Mouse (Mus musculus): ENCODE data around the gene Arhgef17. TPM values are rescaled to one million over a fixed set of nuclear protein-coding genes. Genes with fewer than 3 reads are reported as not detected.
A peak's percentile ranks its signal among the peaks of the same experiment; 100 is the strongest.

Gene Arhgef17
- 11.0 and 11.1 TPM in 2 replicates for polyA plus RNA-seq (2016; fragmentation: Nextera tagmentation; extraction: Ambion mirVana)

DNA sequence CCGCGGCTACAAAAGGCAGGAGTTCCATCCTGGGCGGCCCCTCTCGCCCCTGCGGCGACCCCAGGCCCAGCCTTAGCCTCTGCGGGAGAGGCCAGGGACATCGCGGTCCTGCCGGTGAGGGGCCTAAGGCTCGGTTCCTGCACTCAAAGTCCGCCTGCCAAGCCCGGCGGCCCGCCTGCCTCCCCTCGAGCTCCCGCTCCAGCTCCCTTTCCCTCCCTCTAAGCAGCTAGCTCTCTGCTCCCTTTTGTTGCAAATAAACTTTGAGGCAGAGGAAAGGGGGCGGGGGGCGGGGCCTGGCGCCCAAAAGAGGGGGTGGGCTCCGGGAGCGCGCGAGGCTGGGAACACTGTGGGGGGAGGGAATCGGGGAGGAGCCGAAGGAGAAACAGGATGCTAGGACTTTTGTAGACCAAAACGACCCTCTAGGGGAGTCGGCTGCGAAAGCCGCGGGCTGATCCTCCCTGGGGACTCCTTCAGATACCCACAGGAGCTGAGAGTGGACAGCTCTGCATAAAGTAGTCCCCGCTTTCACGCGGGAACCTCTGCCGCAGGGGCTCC lies at the start of gene Arhgef17:
Gene Arhgef17 (minus strand): TSS at position 182 of the 555 bp plus-strand sequence.
- Histone ChIP-seq H3K36me3 (0 out of 2 replicates have a peak, but pooled peaks cover 3% of the 10 kb centered on the region), H3K4me2 (replicated peaks) (peak within 1 kb of the TSS; percentile 100), H3K4me1 (peaks cover 37% of the 10 kb centered on the region), H3K4me3 (peak within 1 kb of the TSS; percentile 88), H3K9ac (peak within 1 kb of the TSS; percentile 96), H3K27ac (peak within 1 kb of the TSS; percentile 100), H3K9me3 (no peaks in the 10 kb centered on the region), H3K27me3 (no peaks in the 10 kb centered on the region)
- WGBS = under 1% methylated on average over 34 of the region's 35 CpGs
- ATAC-seq (ENCODE audit: insufficient number of reproducible peaks, insufficient read depth, low FRiP score, low TSS enrichment) = peak; percentile 80

DNA sequence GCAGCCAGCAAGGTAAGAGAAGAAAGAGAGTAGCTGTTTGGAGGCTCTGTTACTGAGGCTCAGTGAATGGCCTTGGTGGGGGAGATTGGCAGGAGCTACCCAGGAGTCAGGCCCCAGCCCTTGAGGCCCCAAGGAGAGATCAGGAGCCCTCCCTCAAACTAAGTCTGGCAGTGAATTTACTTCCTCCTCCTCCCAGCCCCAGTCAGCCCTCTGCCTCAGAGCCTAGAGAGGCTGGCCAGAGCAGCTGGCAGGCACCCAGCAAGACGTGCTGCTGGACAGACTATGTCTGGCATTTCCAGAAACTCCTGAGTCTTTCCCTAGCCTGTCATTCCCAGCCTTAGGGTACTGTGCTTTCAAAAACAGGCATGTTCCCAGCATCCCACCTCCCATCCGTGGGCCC lies 47.3 kb upstream of the Arhgef17 start:
- peak; percentile 22; the same call in 1 of the 2 replicates for ATAC-seq (ENCODE audit: insufficient number of reproducible peaks, insufficient read depth, low FRiP score, low TSS enrichment)
- Histone ChIP-seq H3K27me3 (peaks cover 16% of the 10 kb centered on the region), H3K9ac (no peak overlapping the region), H3K27ac (no peak overlapping the region), H3K36me3 (no peaks in the 10 kb centered on the region), H3K4me2 (replicated peaks) (no peak overlapping the region), H3K9me3 (no peaks in the 10 kb centered on the region), H3K4me3 (no peak overlapping the region), H3K4me1 (peaks cover 6% of the 10 kb centered on the region; the same call in 1 of the 2 replicates)
- 42% methylated on average over 2 of the region's 2 CpGs for WGBS

DNA sequence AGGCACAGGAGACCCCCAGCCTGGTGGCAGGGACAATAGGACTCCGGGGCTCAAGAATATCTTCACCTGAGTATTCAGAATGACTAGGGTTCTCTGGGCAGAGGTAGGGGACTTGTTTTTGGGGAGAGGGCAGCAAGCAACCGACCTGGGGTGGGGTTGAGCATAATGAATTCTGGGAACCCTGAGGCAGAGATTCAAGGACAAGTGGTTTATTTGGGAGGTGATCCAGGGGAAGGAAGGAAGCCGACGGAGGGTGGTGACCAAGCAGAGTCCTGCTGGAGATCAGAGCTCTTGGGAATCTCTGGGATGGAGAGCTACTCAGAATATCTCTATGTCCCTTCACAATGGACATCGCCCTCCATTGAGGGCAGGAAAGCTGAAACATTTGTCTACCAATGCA lies 46.3 kb upstream of the Arhgef17 start:
- no peaks in the 10 kb centered on the region for H3K36me3 ChIP-seq
- H3K9ac ChIP-seq = no peak overlapping the region
- peaks cover 26% of the 10 kb centered on the region for H3K27me3 ChIP-seq
- ATAC-seq (ENCODE audit: insufficient number of reproducible peaks, insufficient read depth, low FRiP score, low TSS enrichment) = no peak
- peaks cover 8% of the 10 kb centered on the region; the same call in 1 of the 2 replicates for H3K4me1 ChIP-seq
- H3K4me2 ChIP-seq (replicated peaks) = no peak overlapping the region
- H3K4me3 ChIP-seq = no peak overlapping the region
- H3K9me3 ChIP-seq = no peaks in the 10 kb centered on the region
- 85% methylated on average over 5 of the region's 5 CpGs for WGBS
- H3K27ac ChIP-seq = no peak overlapping the region

DNA sequence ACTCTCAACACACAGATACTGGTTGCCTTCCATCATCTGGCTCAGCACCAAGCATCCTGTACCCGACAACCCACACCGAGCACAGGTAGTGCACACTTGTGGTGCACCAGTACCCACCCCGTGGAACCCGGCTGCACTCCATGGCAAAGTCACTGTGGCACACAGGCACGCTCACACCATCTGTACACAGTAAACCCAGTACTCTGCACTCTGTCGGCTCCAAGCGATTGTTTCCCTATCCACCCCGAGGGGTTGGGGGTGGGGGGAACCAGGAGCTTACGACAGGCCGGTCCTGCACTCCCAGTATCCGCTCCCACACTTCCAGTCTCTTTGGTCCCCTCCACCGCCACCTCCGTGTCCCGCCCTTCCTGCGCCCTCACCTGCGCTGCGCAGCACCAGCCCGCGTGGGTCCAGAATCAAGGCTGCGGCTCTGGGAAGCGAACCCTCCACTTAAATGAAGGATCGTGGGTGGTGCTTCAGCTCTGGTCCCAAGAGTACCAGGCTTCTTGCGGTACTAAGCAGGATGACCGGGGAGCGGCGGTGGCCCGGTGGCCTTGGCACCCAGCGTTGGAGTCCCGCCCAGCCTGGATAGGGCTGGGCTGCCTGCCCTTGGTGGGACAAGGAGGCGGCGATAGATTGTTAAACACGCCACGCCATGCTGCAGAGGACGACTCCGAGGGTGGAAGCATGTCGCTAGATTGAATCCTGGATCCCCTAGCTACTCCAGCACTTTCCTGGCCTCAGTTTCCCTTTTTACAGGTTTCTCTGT lies 42.4 kb upstream of the Arhgef17 start, which contains the start of gene P2ry6:
Gene P2ry6 (minus strand): TSS at position 515 of the 769 bp plus-strand sequence.
- Histone ChIP-seq H3K36me3 (no peaks in the 10 kb centered on the region), H3K27me3 (peaks cover 39% of the 10 kb centered on the region), H3K4me2 (replicated peaks) (peak within 1 kb of the TSS; percentile 61), H3K27ac (no peak within 1 kb of the TSS), H3K4me3 (peak within 1 kb of the TSS; percentile 34), H3K9me3 (no peaks in the 10 kb centered on the region), H3K9ac (peak within 1 kb of the TSS; percentile 19; the same call in 1 of the 2 replicates), H3K4me1 (peaks cover 8% of the 10 kb centered on the region; the same call in 1 of the 2 replicates)
- WGBS = 2% methylated on average over 36 of the region's 36 CpGs
- 0 out of 2 replicates have a peak, but pooled peaks have one; percentile 25 for ATAC-seq (ENCODE audit: insufficient number of reproducible peaks, insufficient read depth, low FRiP score, low TSS enrichment)

DNA sequence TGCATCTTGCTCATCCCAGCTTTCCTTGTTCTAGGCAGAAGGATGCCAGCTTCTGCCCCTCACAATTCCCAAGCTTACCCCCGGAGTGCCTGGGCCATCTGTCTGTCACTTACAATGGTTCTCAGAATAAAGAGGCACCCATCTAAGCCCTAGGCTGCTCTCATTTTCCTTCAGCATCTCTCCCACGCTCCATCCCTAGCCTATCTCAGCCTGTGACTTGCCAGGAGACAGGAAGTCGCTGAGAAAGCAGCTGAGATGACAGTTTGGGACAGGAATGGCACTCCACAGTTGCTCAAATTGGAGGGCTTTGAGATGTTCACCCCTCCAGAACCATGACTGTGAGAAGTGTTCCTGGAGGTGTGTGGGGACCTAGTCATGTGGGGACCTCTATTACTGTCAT lies 41.0 kb upstream of the Arhgef17 start:
- Histone ChIP-seq H3K4me3 (no peak overlapping the region), H3K36me3 (no peaks in the 10 kb centered on the region), H3K27ac (no peak overlapping the region), H3K9me3 (no peaks in the 10 kb centered on the region), H3K4me1 (peaks cover 8% of the 10 kb centered on the region; the same call in 1 of the 2 replicates), H3K9ac (no peak overlapping the region), H3K4me2 (replicated peaks) (no peak overlapping the region), H3K27me3 (peaks cover 39% of the 10 kb centered on the region)
- ATAC-seq (ENCODE audit: insufficient number of reproducible peaks, insufficient read depth, low FRiP score, low TSS enrichment) = no peak
- WGBS = 42% methylated on average over 3 of the region's 3 CpGs

DNA sequence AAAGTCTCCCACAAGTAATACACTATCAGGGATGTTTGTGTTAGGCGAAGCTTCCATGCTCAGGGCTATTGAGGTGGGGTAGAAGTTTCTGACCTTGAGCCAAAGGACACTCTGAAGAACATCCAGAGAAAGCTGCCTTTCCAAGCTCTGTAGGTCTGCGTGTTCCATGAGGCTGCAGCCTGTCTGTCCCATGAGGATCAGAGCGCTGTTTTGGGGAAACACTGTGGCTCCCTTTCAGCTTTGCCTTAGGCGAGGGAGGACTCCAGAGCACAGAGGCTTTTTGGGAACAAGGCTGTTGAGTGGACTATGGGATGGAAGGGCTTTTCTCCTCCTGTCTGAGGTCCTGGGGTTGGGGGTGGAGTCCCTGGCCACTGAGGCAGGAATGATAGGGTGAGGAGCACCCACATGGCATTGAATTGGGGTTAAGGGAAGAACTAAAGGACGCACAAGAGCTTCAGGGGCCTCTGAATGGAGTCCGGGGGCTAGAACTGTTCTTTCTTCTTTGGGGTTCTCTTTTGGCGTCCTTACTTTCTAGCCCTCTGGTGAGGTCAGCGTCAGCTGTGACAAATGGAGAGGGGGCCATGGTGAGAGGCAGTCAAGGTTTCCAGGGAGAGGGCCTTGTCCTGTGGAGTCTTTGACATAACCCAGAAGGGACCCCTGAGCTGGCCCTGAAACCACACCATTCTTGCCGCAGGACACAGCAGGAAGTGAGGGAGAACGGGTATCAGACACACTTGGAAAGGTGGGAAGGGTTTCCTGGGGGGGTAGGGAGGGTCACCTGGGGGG lies 37.2 kb upstream of the Arhgef17 start:
- Histone ChIP-seq H3K4me3 (no peak overlapping the region), H3K4me2 (replicated peaks) (no peak overlapping the region), H3K27ac (no peak overlapping the region), H3K9me3 (no peaks in the 10 kb centered on the region), H3K27me3 (peaks cover 22% of the 10 kb centered on the region), H3K9ac (no peak overlapping the region), H3K4me1 (peaks cover 1% of the 10 kb centered on the region; the same call in 1 of the 2 replicates), H3K36me3 (no peaks in the 10 kb centered on the region)
- 74% methylated on average over 10 of the region's 10 CpGs for WGBS
- no peak for ATAC-seq (ENCODE audit: insufficient number of reproducible peaks, insufficient read depth, low FRiP score, low TSS enrichment)

DNA sequence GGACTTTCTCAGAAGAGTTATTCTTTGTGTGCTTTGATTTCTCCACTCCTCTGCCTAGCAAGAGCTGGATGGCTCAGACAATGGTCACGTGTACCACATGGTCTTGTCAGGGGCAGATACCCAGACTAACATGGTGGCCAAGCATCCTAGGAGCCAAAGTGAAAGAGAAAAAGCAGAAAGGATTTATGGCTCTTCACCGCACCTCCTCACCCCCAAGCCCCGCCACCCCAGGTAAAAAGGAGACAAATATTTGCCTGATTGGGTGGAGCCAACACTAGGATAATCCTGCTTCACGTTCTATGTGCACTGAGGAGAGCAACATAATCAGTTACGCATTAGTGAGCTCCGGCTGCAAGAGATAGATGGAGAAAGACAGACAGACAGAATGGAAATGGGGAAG lies 36.5 kb upstream of the Arhgef17 start:
- WGBS = 85% methylated on average over 6 of the region's 6 CpGs
- H3K9me3 ChIP-seq = no peaks in the 10 kb centered on the region
- no peak overlapping the region for H3K4me3 ChIP-seq
- peaks cover 15% of the 10 kb centered on the region for H3K27me3 ChIP-seq
- H3K4me1 ChIP-seq = no peaks in the 10 kb centered on the region
- no peak for ATAC-seq (ENCODE audit: insufficient number of reproducible peaks, insufficient read depth, low FRiP score, low TSS enrichment)
- no peak overlapping the region for H3K9ac ChIP-seq
- H3K36me3 ChIP-seq = no peaks in the 10 kb centered on the region
- H3K4me2 ChIP-seq (replicated peaks) = no peak overlapping the region
- no peak overlapping the region for H3K27ac ChIP-seq

DNA sequence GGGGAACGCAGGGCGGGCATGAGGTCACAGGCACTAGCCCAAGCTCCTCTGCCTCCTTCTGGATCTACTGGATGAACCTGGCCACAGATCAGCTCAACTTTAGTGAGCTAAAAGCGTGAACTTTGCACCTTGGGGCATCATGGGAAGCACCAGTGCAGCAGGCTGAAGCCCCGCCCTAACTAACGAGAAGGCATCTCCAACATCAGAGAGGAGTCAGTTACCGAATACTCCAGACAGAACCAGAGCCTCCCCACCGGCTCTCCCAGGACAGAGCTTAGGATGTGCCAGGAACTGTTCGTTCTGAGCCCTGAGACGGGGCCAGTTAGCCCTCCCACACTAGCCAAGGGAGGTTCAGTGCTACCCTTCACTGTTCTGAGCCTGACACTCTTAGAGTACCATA lies 35.9 kb upstream of the Arhgef17 start:
- Histone ChIP-seq H3K27me3 (peaks cover 10% of the 10 kb centered on the region), H3K4me2 (replicated peaks) (no peak overlapping the region), H3K27ac (no peak overlapping the region), H3K9ac (no peak overlapping the region), H3K36me3 (no peaks in the 10 kb centered on the region), H3K9me3 (no peaks in the 10 kb centered on the region), H3K4me1 (no peaks in the 10 kb centered on the region), H3K4me3 (no peak overlapping the region)
- no peak for ATAC-seq (ENCODE audit: insufficient number of reproducible peaks, insufficient read depth, low FRiP score, low TSS enrichment)
- WGBS = 75% methylated on average over 9 of the region's 9 CpGs

DNA sequence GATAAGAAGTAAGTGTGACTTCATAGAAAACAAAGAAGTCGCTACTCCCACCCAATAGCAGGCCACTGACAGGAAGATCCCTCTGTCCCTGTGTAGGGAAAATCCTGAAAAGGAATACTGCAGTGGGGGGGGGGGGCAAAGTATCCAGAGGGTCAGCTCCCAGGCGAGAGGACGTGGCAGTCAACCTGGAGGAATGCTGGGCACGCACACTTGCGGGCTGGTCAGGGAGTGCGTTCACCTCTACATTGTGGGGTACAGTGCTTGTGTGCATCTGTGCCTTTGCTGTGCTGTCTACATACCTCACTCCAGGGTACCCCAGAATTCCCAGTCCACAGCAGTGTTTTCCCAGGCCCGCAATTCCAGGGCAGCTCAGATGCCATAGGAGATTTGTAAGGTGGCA lies 34.1 kb upstream of the Arhgef17 start:
- no peak overlapping the region for H3K9ac ChIP-seq
- H3K4me3 ChIP-seq = no peak overlapping the region
- no peak overlapping the region for H3K4me2 ChIP-seq (replicated peaks)
- no peak for ATAC-seq (ENCODE audit: insufficient number of reproducible peaks, insufficient read depth, low FRiP score, low TSS enrichment)
- no peaks in the 10 kb centered on the region for H3K4me1 ChIP-seq
- no peaks in the 10 kb centered on the region for H3K9me3 ChIP-seq
- H3K27ac ChIP-seq = no peak overlapping the region
- 80% methylated on average over 7 of the region's 7 CpGs for WGBS
- no peaks in the 10 kb centered on the region for H3K36me3 ChIP-seq
- no peaks in the 10 kb centered on the region for H3K27me3 ChIP-seq

DNA sequence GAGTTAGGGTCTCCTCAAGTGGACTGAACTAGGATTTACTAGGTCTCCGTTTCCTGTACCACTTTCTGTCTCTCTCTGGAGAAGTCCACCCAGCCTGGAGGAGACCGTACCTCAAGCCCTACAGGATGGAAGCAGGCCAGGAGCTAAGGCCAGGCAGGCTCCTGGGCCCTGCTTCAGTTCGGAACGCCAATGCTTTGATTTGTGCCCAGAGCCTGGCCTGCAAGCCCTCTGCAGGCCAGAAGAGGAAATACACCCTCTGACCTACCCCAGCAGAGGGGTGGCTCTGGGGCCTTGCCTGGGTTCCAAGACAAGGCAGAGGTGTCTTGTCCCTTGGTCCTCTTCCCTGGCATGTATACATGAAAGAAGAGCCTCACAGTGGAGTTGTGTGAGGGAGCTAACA lies 33.2 kb upstream of the Arhgef17 start:
- ATAC-seq (ENCODE audit: insufficient number of reproducible peaks, insufficient read depth, low FRiP score, low TSS enrichment) = no peak

DNA sequence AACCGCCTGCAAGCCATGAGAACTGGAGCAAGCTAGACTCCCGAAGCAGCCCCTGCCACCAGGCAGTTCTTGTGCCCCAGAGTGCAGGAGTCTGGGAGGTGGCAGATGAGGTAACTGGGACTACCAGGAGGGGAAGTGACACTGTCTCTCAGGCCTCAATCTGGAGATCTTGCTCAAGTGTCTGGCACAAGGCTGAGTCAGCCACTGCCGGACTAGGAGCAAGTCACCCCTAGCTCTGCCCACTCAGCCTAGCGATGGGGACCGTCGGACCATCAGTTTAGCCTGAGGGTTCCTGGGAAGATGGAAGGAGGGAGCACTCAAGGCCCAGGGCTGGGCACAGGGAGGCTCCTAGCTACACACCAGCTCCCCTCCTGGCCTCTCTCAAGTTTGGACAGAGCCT lies 32.3 kb upstream of the Arhgef17 start:
- WGBS = 74% methylated on average over 6 of the region's 6 CpGs

More for the DNA sequence above, 33.2 kb upstream of the Arhgef17 start:
- H3K27ac ChIP-seq = no peak overlapping the region
- H3K36me3 ChIP-seq = no peaks in the 10 kb centered on the region
- H3K4me3 ChIP-seq = no peak overlapping the region
- no peaks in the 10 kb centered on the region for H3K4me1 ChIP-seq
- 15% methylated on average over 4 of the region's 4 CpGs for WGBS
- no peaks in the 10 kb centered on the region for H3K27me3 ChIP-seq
- H3K4me2 ChIP-seq (replicated peaks) = no peak overlapping the region
- no peaks in the 10 kb centered on the region for H3K9me3 ChIP-seq
- no peak overlapping the region for H3K9ac ChIP-seq

More for the DNA sequence above, 32.3 kb upstream of the Arhgef17 start:
- no peaks in the 10 kb centered on the region for H3K9me3 ChIP-seq
- no peak overlapping the region for H3K9ac ChIP-seq
- 0 out of 2 replicates have a peak overlapping the region, but pooled peaks have one; percentile 36 for H3K27ac ChIP-seq
- no peaks in the 10 kb centered on the region for H3K36me3 ChIP-seq
- no peak overlapping the region for H3K4me3 ChIP-seq
- H3K4me2 ChIP-seq (replicated peaks) = no peak overlapping the region
- no peak for ATAC-seq (ENCODE audit: insufficient number of reproducible peaks, insufficient read depth, low FRiP score, low TSS enrichment)
- no peaks in the 10 kb centered on the region for H3K27me3 ChIP-seq
- H3K4me1 ChIP-seq = no peaks in the 10 kb centered on the region
